Mouse (Mus musculus): Measurements from ENCODE around the gene Lrcol1. TPM values are rescaled to one million over a fixed set of nuclear protein-coding genes. Genes with fewer than 3 reads are reported as not detected.

Gene Lrcol1
- polyA plus RNA-seq (2015; fragmentation: Nextera tagmentation; extraction: Ambion mirVana): not detected in 2 replicates

DNA sequence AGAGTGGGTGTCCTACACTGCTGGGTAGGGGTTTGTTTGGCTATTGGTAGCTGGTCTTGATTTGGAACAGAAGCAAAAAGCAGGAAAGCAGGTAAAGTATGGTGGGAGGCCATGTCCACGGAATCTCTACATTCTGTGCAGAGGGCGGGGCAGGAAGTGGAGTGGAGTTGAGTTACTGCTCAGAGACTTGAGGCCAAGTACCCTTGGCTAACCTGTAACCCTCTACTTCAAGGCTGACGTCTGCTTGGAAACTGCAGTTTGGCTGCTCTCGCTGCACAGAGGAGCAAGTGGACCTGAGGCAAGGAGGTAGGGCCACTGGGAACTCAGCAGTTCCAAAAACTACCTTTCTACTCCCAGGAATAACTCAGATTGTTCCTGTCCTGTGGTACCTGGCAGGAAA is at the start of gene Lrcol1:
Lrcol1 (plus strand) TSS at position 207 of the 400 bp plus-strand sequence.
- no peaks in the 10 kb centered on the region for H3K9me3 ChIP-seq (replicated peaks)
- WGBS: 41% methylated on average over 4 of the region's 4 CpGs
- ATAC-seq (replicated peaks; ENCODE audit: low FRiP score): no peak
- H3K4me3 ChIP-seq (replicated peaks): no peak within 1 kb of the TSS
- H3K27ac ChIP-seq: no peak within 1 kb of the TSS
- peaks cover 24% of the 10 kb centered on the region for H3K4me1 ChIP-seq
- peaks cover 36% of the 10 kb centered on the region for H3K27me3 ChIP-seq
- H3K4me2 ChIP-seq: peak within 1 kb of the TSS; percentile 91
- H3K9ac ChIP-seq: no peak within 1 kb of the TSS
- H3K36me3 ChIP-seq: no peaks in the 10 kb centered on the region

DNA sequence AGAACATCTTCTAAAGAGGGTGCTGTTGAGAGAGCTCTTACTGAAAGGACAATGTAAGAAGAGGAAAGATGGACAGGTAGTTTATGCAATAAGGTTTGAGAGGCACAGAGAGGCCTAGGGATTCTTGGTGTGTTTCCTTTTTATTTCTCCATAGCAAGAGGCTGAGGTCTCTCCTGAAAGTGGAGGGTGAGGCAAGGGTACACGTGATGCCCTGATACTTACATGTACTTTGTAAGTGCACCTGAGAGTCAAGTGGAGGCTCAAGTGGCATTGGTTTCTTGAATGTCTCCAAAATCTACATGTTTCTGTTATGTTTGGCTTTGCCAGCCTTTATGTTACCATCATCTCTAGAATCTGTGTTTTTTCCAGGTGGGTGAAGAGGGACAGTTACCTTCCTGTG is 47.9 kb upstream of the Lrcol1 start:
- Histone ChIP-seq H3K4me2 (no peak overlapping the region), H3K36me3 (peaks cover 92% of the 10 kb centered on the region), H3K4me3 (replicated peaks) (no peak overlapping the region), H3K27me3 (no peaks in the 10 kb centered on the region), H3K9me3 (replicated peaks) (no peaks in the 10 kb centered on the region), H3K9ac (no peak overlapping the region), H3K4me1 (no peaks in the 10 kb centered on the region), H3K27ac (no peak overlapping the region)
- 86% methylated on average over 1 of the region's 1 CpGs for WGBS
- ATAC-seq (replicated peaks; ENCODE audit: low FRiP score): no peak

DNA sequence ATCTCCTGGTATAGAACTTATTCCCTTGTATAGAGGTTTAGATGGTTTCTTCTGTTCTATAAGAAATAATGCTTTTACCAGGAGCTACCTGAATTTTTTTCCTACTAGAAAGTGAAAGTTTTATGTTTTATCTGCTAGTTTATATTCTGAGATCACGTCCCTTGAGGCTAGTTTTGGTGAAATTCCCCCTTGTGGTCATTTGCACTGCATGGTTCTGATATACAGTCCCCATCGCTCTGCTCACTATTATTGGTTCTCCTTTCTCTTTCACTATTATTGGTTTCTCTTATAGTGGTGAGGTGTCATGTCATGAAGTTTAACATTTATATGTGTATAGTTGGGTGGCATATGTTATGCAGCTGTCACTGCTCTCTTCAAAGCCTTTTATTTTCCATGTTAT is 43.9 kb upstream of the Lrcol1 start:
- Histone ChIP-seq H3K4me2 (no peak overlapping the region), H3K27ac (no peak overlapping the region), H3K9me3 (replicated peaks) (no peaks in the 10 kb centered on the region), H3K36me3 (peaks cover 97% of the 10 kb centered on the region), H3K27me3 (no peaks in the 10 kb centered on the region), H3K9ac (no peak overlapping the region), H3K4me1 (no peaks in the 10 kb centered on the region), H3K4me3 (replicated peaks) (no peak overlapping the region)
- 93% methylated on average over 2 of the region's 2 CpGs for WGBS
- no peak for ATAC-seq (replicated peaks; ENCODE audit: low FRiP score)

DNA sequence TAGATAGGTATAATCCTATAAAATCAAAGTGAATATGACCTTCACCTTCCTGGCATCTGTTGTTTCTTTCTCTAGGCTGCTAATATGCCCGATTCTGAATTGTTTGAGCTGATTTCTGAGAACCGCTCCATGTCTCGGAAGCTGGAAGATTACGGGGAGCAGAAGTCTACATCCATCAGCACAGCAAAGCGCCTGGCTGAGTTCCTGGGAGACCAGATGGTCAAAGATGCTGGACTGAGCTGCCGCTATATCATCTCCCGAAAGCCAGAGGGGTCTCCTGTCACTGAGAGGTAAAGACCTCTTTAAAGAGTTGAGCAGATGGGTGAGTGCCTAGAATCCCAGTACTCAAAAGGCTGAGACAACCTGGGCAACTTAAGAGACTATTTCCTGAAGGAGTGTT is 35.7 kb upstream of the Lrcol1 start:
- ATAC-seq (replicated peaks; ENCODE audit: low FRiP score): no peak
- H3K36me3 ChIP-seq: peaks cover 96% of the 10 kb centered on the region

DNA sequence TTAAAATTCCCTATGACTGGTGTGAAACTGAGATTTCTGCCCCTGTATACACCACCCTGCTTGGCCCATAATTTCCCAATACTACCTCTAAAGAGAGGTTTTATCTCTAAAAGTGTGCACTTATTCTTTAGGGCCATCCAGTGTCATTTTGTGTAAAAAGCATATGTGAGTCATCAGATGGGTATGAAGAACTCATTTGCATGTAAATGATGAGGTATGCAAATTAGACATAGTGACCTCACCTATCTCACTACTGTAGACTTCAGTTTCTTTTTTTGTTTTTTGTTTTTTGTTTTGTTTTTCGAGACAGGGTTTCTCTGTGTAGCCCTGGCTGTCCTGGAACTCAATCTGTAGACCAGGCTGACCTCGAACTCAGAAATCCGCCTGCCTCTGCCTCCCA is 31.4 kb upstream of the Lrcol1 start:
- no peak overlapping the region for H3K4me3 ChIP-seq (replicated peaks)
- H3K36me3 ChIP-seq: peaks cover 85% of the 10 kb centered on the region
- no peaks in the 10 kb centered on the region for H3K4me1 ChIP-seq
- H3K9me3 ChIP-seq (replicated peaks): no peaks in the 10 kb centered on the region
- 94% methylated on average over 3 of the region's 3 CpGs for WGBS
- H3K9ac ChIP-seq: no peak overlapping the region
- H3K27ac ChIP-seq: no peak overlapping the region
- ATAC-seq (replicated peaks; ENCODE audit: low FRiP score): no peak
- H3K27me3 ChIP-seq: no peaks in the 10 kb centered on the region
- H3K4me2 ChIP-seq: no peak overlapping the region

More for the DNA sequence above, 35.7 kb upstream of the Lrcol1 start:
- no peaks in the 10 kb centered on the region for H3K27me3 ChIP-seq
- no peak overlapping the region for H3K4me2 ChIP-seq
- H3K4me3 ChIP-seq (replicated peaks): no peak overlapping the region
- no peak overlapping the region for H3K9ac ChIP-seq
- 92% methylated on average over 7 of the region's 7 CpGs for WGBS
- no peak overlapping the region for H3K27ac ChIP-seq
- no peaks in the 10 kb centered on the region for H3K9me3 ChIP-seq (replicated peaks)
- H3K4me1 ChIP-seq: no peaks in the 10 kb centered on the region

DNA sequence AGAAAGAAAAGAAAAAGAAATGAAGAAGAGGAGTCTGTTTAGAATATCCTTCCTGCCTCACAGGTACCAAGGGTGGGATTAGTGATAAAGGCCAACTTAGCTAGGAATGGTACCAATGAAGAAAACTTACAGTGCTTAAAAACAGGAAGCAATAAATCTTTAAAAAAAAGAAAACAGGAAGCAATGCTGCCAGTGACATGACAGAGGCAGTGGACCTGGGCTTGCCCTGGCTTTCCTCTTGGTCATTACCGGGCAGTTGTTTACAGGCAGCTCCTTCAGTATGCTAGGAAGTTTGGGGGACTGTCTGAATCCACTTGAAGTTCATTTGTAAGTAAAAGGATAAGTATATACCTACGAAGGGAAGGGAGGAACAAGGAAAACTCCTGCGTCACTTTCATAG is 14.0 kb upstream of the Lrcol1 start:
- no peak overlapping the region for H3K27ac ChIP-seq

DNA sequence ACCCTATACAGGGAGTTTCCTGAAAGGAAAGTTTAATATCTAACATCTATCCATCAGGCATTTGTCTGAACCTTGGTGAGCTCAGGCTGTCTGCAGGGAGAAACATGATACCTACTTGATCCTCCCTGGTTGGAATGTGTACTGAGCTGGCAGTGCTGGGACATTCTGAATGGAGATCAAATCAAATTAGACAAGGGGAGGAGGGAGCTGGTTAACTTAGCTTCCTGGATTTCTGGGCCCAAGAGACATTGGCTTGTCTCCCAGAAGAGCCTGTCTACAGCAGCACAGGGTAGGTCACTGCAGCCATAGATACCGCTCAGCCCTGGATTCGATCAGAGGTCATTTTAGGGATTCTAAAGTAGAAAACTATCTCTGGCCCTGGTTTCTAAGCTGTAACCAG is 5.7 kb upstream of the Lrcol1 start:
- peaks cover 32% of the 10 kb centered on the region for H3K27me3 ChIP-seq
- 0 out of 2 replicates have a peak, but pooled peaks have one; percentile 6 for ATAC-seq (replicated peaks; ENCODE audit: low FRiP score)
- no peak overlapping the region for H3K4me2 ChIP-seq
- no peaks in the 10 kb centered on the region for H3K9me3 ChIP-seq (replicated peaks)
- peaks cover 14% of the 10 kb centered on the region for H3K4me1 ChIP-seq
- 58% methylated on average over 2 of the region's 2 CpGs for WGBS
- no peak overlapping the region for H3K4me3 ChIP-seq (replicated peaks)
- H3K36me3 ChIP-seq: peaks cover 41% of the 10 kb centered on the region
- H3K9ac ChIP-seq: no peak overlapping the region
- peak overlapping the region; percentile 19; the same call in 1 of the 2 replicates for H3K27ac ChIP-seq

More for the DNA sequence above, 14.0 kb upstream of the Lrcol1 start:
- Histone ChIP-seq H3K4me3 (replicated peaks) (no peak overlapping the region), H3K27me3 (no peaks in the 10 kb centered on the region), H3K4me2 (no peak overlapping the region), H3K9ac (no peak overlapping the region), H3K9me3 (replicated peaks) (no peaks in the 10 kb centered on the region), H3K36me3 (peaks cover 94% of the 10 kb centered on the region), H3K4me1 (no peaks in the 10 kb centered on the region)
- 75% methylated on average over 3 of the region's 3 CpGs for WGBS
- no peak for ATAC-seq (replicated peaks; ENCODE audit: low FRiP score)

DNA sequence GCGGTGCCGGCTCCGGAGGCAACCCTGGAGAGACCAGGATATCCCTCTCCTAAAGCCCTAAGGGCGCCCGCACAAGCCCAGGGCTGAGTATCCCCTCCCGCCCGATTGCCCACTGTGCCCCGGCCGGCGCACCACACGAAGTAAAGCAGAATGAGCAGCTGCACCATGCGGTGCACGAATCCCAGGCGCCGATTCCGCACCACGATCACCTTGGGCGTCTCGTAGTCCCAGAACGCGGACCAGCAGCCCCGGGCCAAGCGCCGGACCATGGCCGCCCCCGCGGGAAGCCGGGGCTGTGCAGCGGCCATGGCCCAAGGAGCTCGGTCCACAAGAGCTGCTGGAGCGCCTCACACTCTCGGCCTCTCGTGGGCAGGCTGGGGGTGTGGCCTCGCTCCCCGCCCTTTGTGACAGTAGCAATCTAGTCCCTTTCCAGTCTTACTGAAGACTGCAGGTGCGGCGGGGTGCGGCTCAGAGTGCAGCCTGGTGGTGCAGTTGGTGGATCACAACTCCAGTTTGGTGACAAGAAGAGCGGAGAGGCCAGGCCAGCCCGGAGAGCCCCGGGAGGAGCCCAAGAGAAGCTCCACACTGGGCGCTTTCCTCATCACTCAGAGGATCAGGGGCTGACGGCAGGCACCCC is 1.8 kb upstream of the Lrcol1 start, which contains the start of gene P2rx2:
P2rx2 (minus strand) TSS at position 565 of the 637 bp plus-strand sequence.
- Histone ChIP-seq H3K27ac (no peak within 1 kb of the TSS), H3K4me3 (replicated peaks) (peak within 1 kb of the TSS; percentile 48), H3K4me1 (peaks cover 24% of the 10 kb centered on the region), H3K9ac (peak within 1 kb of the TSS; percentile 42), H3K4me2 (peak within 1 kb of the TSS; percentile 91), H3K36me3 (peaks cover 1% of the 10 kb centered on the region), H3K27me3 (peaks cover 36% of the 10 kb centered on the region), H3K9me3 (replicated peaks) (no peaks in the 10 kb centered on the region)
- WGBS: 2% methylated on average over 43 of the region's 43 CpGs
- ATAC-seq (replicated peaks; ENCODE audit: low FRiP score): peak; percentile 77

DNA sequence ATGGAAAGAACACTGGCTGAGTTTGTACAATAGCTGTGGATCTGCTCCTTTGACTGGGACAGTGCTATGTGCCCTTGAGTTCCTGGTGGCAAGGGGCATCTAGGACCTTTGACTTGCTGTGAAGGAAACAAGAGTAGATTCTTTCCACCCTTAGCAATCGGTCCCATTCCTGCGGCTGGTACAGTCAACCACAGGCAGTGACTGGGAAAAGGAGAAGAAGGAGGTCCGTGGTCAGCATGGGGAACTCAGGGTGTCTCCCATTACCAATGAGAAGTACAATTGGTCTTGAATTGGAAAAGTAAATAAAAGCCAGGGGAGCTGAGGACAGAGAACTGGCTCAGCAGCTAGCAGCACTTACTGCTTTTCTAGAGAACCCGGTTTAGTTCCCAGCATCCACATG is 1.0 kb downstream of the Lrcol1 start:
- Histone ChIP-seq H3K9ac (no peak overlapping the region), H3K27me3 (peaks cover 36% of the 10 kb centered on the region), H3K36me3 (no peaks in the 10 kb centered on the region), H3K9me3 (replicated peaks) (no peaks in the 10 kb centered on the region), H3K27ac (no peak overlapping the region), H3K4me1 (peaks cover 24% of the 10 kb centered on the region), H3K4me2 (no peak overlapping the region), H3K4me3 (replicated peaks) (no peak overlapping the region)
- no peak for ATAC-seq (replicated peaks; ENCODE audit: low FRiP score)
- 85% methylated on average over 4 of the region's 4 CpGs for WGBS

DNA sequence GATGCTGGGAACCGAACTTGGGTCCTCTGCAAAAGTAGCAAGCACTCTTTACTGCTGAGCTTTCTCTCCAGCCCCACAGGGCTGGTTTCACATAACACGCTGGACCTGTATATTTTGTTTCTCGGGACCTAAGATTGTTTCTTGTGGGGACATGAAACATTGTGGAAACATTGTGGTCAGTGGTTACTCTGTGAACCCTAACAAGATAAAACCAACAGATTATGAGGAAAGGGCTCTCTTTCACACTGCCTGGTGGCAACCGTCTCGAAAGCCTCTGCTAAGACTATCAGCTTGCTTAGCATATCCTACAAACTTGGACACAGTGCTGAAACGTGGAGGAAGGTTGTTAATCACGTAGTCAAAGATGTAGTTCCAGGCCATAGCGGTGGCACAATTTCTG is 2.5 kb downstream of the Lrcol1 start:
- Histone ChIP-seq H3K9ac (no peak overlapping the region), H3K36me3 (no peaks in the 10 kb centered on the region), H3K9me3 (replicated peaks) (no peaks in the 10 kb centered on the region), H3K4me3 (replicated peaks) (no peak overlapping the region), H3K27ac (no peak overlapping the region), H3K4me1 (peaks cover 24% of the 10 kb centered on the region), H3K27me3 (peaks cover 22% of the 10 kb centered on the region), H3K4me2 (no peak overlapping the region)
- WGBS: 75% methylated on average over 8 of the region's 8 CpGs
- ATAC-seq (replicated peaks; ENCODE audit: low FRiP score): no peak

DNA sequence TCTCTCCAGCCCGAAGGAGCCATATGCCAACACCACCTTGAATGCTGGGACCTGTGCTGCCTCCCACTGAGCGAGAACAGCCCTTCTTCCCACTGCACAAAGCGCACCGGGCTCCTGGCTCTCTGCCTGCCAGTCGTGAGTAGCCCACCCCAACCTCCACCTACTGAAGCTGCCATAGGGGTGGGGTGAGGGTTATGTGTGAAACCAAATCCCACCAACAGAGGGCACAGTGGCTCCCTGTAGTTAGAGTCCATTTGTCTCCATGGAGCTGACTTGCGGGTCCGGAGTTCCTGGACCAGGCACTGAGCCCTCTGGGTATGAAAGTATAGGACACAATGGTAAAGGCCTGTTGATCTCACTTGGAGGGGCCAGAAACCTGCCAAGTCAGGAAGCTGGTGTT is 10.2 kb downstream of the Lrcol1 start:
- H3K4me1 ChIP-seq: 0 out of 2 replicates have a peak, but pooled peaks cover 2% of the 10 kb centered on the region
- ATAC-seq (replicated peaks; ENCODE audit: low FRiP score): 0 out of 2 replicates have a peak, but pooled peaks have one; percentile 43
- 21% methylated on average over 7 of the region's 7 CpGs for WGBS

DNA sequence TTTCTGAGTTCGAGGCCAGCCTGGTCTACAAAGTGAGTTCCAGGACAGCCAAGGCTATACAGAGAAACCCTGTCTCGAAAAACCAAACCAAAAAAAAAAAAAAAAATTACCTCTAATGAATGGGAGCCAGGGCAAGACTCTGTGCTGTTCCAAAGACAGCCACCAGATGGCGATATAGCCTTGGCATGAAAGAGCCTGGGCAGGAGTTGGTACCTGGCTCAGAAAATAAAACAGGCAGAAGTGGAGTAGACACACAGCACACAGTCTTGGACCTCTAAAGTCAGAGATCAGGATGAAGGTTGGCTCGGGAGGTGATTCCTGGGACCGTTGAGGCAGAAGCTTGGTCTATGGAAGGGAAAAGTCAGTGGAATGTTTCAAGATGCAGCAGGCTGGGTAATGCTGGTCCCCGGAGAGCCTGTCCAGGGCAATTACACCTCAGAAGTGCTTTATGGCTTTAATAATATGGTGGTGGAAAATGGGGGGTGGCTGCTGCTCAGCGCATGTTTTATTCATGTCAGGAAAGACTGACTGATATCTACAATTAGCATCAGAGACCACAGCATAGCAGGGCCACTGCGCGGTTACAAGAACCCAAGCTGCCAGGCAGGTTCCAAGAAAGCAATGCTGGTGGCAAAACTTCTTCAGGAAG is 13.1 kb downstream of the Lrcol1 start:
- Histone ChIP-seq H3K4me2 (no peak overlapping the region), H3K9ac (no peak overlapping the region), H3K27me3 (peaks cover 10% of the 10 kb centered on the region), H3K27ac (no peak overlapping the region), H3K36me3 (no peaks in the 10 kb centered on the region), H3K4me1 (0 out of 2 replicates have a peak, but pooled peaks cover 2% of the 10 kb centered on the region), H3K9me3 (replicated peaks) (no peaks in the 10 kb centered on the region), H3K4me3 (replicated peaks) (no peak overlapping the region)
- 33% methylated on average over 9 of the region's 9 CpGs for WGBS
- ATAC-seq (replicated peaks; ENCODE audit: low FRiP score): 0 out of 2 replicates have a peak, but pooled peaks have one; percentile 45

More for the DNA sequence above, 10.2 kb downstream of the Lrcol1 start:
- H3K9me3 ChIP-seq (replicated peaks): no peaks in the 10 kb centered on the region
- no peak overlapping the region for H3K4me3 ChIP-seq (replicated peaks)
- no peak overlapping the region for H3K4me2 ChIP-seq
- no peak overlapping the region for H3K27ac ChIP-seq
- H3K27me3 ChIP-seq: peaks cover 10% of the 10 kb centered on the region
- H3K9ac ChIP-seq: no peak overlapping the region
- H3K36me3 ChIP-seq: no peaks in the 10 kb centered on the region

Data from kidney, embryonic 15.5 days (tissue).